Mouse (Mus musculus) MEL (cell line): ENCODE results near the gene Il31. TPM values are rescaled to one million over a fixed set of nuclear protein-coding genes. Genes with fewer than 3 reads are reported as not detected.

Experiments
- DNase-seq: peaks from one replicate; pipeline ENCODE4 v3.0.0; 2011; ENCODE audit warnings: low read depth, low spot score
- H3K27ac ChIP-seq: 2 replicates; pipeline ENCODE4 v1.5.1; 2012; ENCODE audit warnings: low read depth, mild to moderate bottlenecking, control low read depth, low read length, moderate library complexity; ENCODE audit not compliant: control insufficient read depth
- H3K27me3 ChIP-seq, 2 experiments: fragments of 150-350 bp in 1 of 2; sonication (generic) in 1 of 2; 2 replicates each; pipeline ENCODE4 v1.6.1; 2012; ENCODE audit warnings: low read length in 2 of 2, mild to moderate bottlenecking in 2 of 2, improper control_type of control experiment in 1 of 2, moderate library complexity in 1 of 2; ENCODE audit not compliant: insufficient read depth in 2 of 2, control insufficient read depth in 1 of 2
- H3K36me3 ChIP-seq, 2 experiments: 2 replicates each; pipeline ENCODE4 v1.6.1; 2012 to 2014; ENCODE audit warnings: low read length in 2 of 2, improper control_type of control experiment in 1 of 2, inconsistent platforms in 1 of 2, mild to moderate bottlenecking in 1 of 2; ENCODE audit not compliant: insufficient read depth in 2 of 2, control insufficient read depth in 1 of 2
- H3K4me1 ChIP-seq, 2 experiments: fragments of 150-350 bp in 1 of 2; sonication (generic) in 1 of 2; 2 replicates each; pipeline ENCODE4 v1.6.1; 2012; ENCODE audit warnings: low read length in 2 of 2, improper control_type of control experiment in 1 of 2, mild to moderate bottlenecking in 1 of 2; ENCODE audit not compliant: insufficient read depth in 2 of 2, control insufficient read depth in 1 of 2
- H3K4me3 ChIP-seq, 2 experiments: fragments of 150-350 bp in 1 of 2; sonication (generic) in 1 of 2; 2 replicates each; pipeline ENCODE4 v1.5.1; 2012; ENCODE audit warnings: low read depth in 2 of 2, low read length in 2 of 2, mild to moderate bottlenecking in 2 of 2, moderate library complexity in 2 of 2, control low read depth in 1 of 2, improper control_type of control experiment in 1 of 2; ENCODE audit not compliant: control insufficient read depth in 1 of 2, insufficient read depth in 1 of 2
- H3K79me2 ChIP-seq: 2 replicates; pipeline ENCODE4 v1.6.1; 2012; ENCODE audit warnings: mild to moderate bottlenecking, low read length, moderate library complexity; ENCODE audit not compliant: control insufficient read depth, poor library complexity, insufficient read depth
- H3K9ac ChIP-seq: 2 replicates; pipeline ENCODE4 v1.6.1; 2012; ENCODE audit warnings: low read depth, mild to moderate bottlenecking, control low read depth, low read length, moderate library complexity; ENCODE audit not compliant: control insufficient read depth, poor library complexity, severe bottlenecking
- H3K9me3 ChIP-seq: fragments of 150-350 bp; sonication (generic); replicated peaks from 2 replicates; pipeline ENCODE4 v1.6.1; 2012; ENCODE audit warnings: mild to moderate bottlenecking, low read length, improper control_type of control experiment, moderate library complexity; ENCODE audit not compliant: insufficient read depth
- CHD1 ChIP-seq: IDR thresholded peaks from 2 replicates; pipeline ENCODE4 v1.6.1; 2012; ENCODE audit warnings: low read depth, mild to moderate bottlenecking, inconsistent platforms, low read length, improper control_type of control experiment
- CTCF ChIP-seq, 3 experiments: IDR thresholded peaks in 2 of 3; conservative IDR thresholded peaks in 1 of 3; 2 replicates each; pipeline ENCODE4 v1.5.1; 2011 to 2012; ENCODE audit warnings: low read length in 3 of 3, low read depth in 2 of 3, mild to moderate bottlenecking in 2 of 3, improper control_type of control experiment in 1 of 3, inconsistent platforms in 1 of 3, mixed read lengths in 1 of 3, moderate library complexity in 1 of 3; ENCODE audit not compliant: control insufficient read depth in 1 of 3, insufficient read depth in 1 of 3, poor library complexity in 1 of 3, severe bottlenecking in 1 of 3
- E2F4 ChIP-seq: IDR thresholded peaks from 2 replicates; pipeline ENCODE4 v1.6.1; 2011; ENCODE audit warnings: low read depth, low read length, improper control_type of control experiment, borderline replicate concordance
- GATA1 ChIP-seq: IDR thresholded peaks from 2 replicates; pipeline ENCODE4 v1.6.1; 2011; ENCODE audit warnings: low read depth, low read length, improper control_type of control experiment
- HCFC1 ChIP-seq: IDR thresholded peaks from 2 replicates; pipeline ENCODE4 v1.6.1; 2012; ENCODE audit warnings: low read depth, mild to moderate bottlenecking, inconsistent platforms, low read length, improper control_type of control experiment, moderate library complexity
- JUND ChIP-seq: IDR thresholded peaks from 2 replicates; pipeline ENCODE4 v1.6.1; 2011; ENCODE audit warnings: low read depth, mild to moderate bottlenecking, improper control_type of control experiment, low read length
- MAX ChIP-seq: IDR thresholded peaks from 2 replicates; pipeline ENCODE4 v1.6.1; 2011; ENCODE audit warnings: low read length, improper control_type of control experiment
- MAZ ChIP-seq: IDR thresholded peaks from 2 replicates; pipeline ENCODE4 v1.6.1; 2012; ENCODE audit warnings: low read depth, mild to moderate bottlenecking, inconsistent platforms, low read length, improper control_type of control experiment
- MEF2A ChIP-seq: IDR thresholded peaks from 2 replicates; pipeline ENCODE4 v1.6.1; 2014; ENCODE audit warnings: low read depth, mild to moderate bottlenecking, inconsistent platforms, low read length, improper control_type of control experiment; ENCODE audit not compliant: poor library complexity, insufficient replicate concordance, severe bottlenecking; ENCODE audit errors: extremely low read depth
- MXI1 ChIP-seq: IDR thresholded peaks from 2 replicates; pipeline ENCODE4 v1.6.1; 2011; ENCODE audit warnings: mild to moderate bottlenecking, low read depth, low read length, improper control_type of control experiment
- MYC ChIP-seq: IDR thresholded peaks from 2 replicates; pipeline ENCODE4 v1.6.1; 2011; ENCODE audit warnings: low read depth, mild to moderate bottlenecking, low read length, improper control_type of control experiment, moderate library complexity
- NRF1 ChIP-seq: IDR thresholded peaks from 2 replicates; pipeline ENCODE4 v1.6.1; 2014; ENCODE audit warnings: low read depth, mild to moderate bottlenecking, inconsistent platforms, low read length, improper control_type of control experiment, moderate library complexity; ENCODE audit not compliant: poor library complexity, insufficient read depth, severe bottlenecking
- POLR2A ChIP-seq, 2 experiments: IDR thresholded peaks; 2 replicates each; pipeline ENCODE4 v1.6.1; 2011 to 2012; ENCODE audit warnings: low read length in 2 of 2, mild to moderate bottlenecking in 2 of 2, control low read depth in 1 of 2, improper control_type of control experiment in 1 of 2, low read depth in 1 of 2, moderate library complexity in 1 of 2; ENCODE audit not compliant: control insufficient read depth in 1 of 2, insufficient read depth in 1 of 2, poor library complexity in 1 of 2
- POLR2AphosphoS2 ChIP-seq: IDR thresholded peaks from 2 replicates; pipeline ENCODE4 v1.6.1; 2011; ENCODE audit warnings: low read length, improper control_type of control experiment
- POLR2AphosphoS5 ChIP-seq: IDR thresholded peaks from 2 replicates; pipeline ENCODE4 v1.6.1; 2012; ENCODE audit warnings: low read depth, borderline replicate concordance, mild to moderate bottlenecking, inconsistent platforms, low read length, moderate library complexity, mixed read lengths
- RAD21 ChIP-seq: IDR thresholded peaks from 2 replicates; pipeline ENCODE4 v1.6.1; 2011; ENCODE audit warnings: mild to moderate bottlenecking, low read depth, low read length, improper control_type of control experiment
- SIN3A ChIP-seq: IDR thresholded peaks from 2 replicates; pipeline ENCODE4 v1.6.1; 2012; ENCODE audit warnings: low read length, improper control_type of control experiment, inconsistent platforms
- TBP ChIP-seq: IDR thresholded peaks from 2 replicates; pipeline ENCODE4 v1.8.0; 2011; ENCODE audit warnings: low read depth, low read length, improper control_type of control experiment
- TCF12 ChIP-seq: IDR thresholded peaks from 2 replicates; pipeline ENCODE4 v1.6.1; 2014; ENCODE audit warnings: low read depth, mild to moderate bottlenecking, inconsistent platforms, low read length, improper control_type of control experiment, moderate library complexity
- UBTF ChIP-seq: IDR thresholded peaks from 2 replicates; pipeline ENCODE4 v1.6.1; 2012; ENCODE audit warnings: low read depth, mild to moderate bottlenecking, inconsistent platforms, low read length, improper control_type of control experiment, moderate library complexity, borderline replicate concordance; ENCODE audit not compliant: insufficient read depth
- USF2 ChIP-seq, 2 experiments: IDR thresholded peaks; 2 replicates each; pipeline ENCODE4 v1.6.1; 2011 to 2012; ENCODE audit warnings: improper control_type of control experiment in 2 of 2, low read length in 2 of 2, borderline replicate concordance in 1 of 2, inconsistent platforms in 1 of 2, low read depth in 1 of 2, mild to moderate bottlenecking in 1 of 2; ENCODE audit not compliant: insufficient read depth in 1 of 2
- ZNF384 ChIP-seq: IDR thresholded peaks from 2 replicates; pipeline ENCODE4 v1.6.1; 2012; ENCODE audit warnings: low read depth, mild to moderate bottlenecking, inconsistent platforms, low read length, improper control_type of control experiment
- polyA plus RNA-seq, 2 experiments: library from polyadenylated mRNA; stranded (reverse) in 1 of 2; unstranded in 1 of 2; fragments of >175 nt in 1 of 2; fragments of >200 nt in 1 of 2; gene quantifications; 2 replicates each; pipeline versions ENCODE4 v1.2.1 to v1.2.4; 2012; ENCODE audit warnings: low replicate concordance in 2 of 2, low read depth in 1 of 2; ENCODE audit not compliant: insufficient read length in 2 of 2, insufficient read depth in 1 of 2, missing spikeins in 1 of 2
- total RNA-seq: library from RNA; depleted of rRNA; stranded (reverse); fragments of 300-350 nt; gene quantifications from 2 replicates; pipeline ENCODE4 v1.2.3, GENCODE M21; 2012

Il31 gene
- total and polyA plus RNA-seq, 3 experiments = not detected

DNA sequence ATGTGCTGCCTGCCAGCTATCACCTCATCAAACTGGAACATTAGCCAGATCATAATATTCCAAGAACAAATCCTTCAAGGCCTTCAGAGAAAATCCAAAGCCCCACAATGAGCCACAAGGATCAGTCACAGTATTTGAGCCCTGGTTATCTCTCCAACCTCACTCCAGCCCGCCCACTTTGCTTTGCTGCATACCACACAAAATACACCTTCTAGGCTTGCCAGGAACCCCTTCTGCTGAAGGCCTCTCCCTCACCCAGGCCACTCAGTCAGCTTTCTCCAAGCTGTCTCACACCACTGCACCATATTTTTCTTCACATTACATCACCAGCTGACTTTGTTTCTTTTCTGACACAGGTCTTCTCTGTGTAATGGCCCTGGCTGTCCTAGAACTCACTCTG, 32.9 kb upstream of the Il31 start:
- H3K9ac ChIP-seq = no peak overlapping the region
- H3K36me3 ChIP-seq = peaks cover 4% of the 10 kb centered on the region in 2 experiments
- H3K79me2 ChIP-seq = peaks cover 6% of the 10 kb centered on the region
- H3K9me3 ChIP-seq = no peaks in the 10 kb centered on the region
- no peak overlapping the region for H3K4me3 ChIP-seq
- DNase-seq = no peak
- TF ChIP-seq JUND (no peak), TBP (no peak), MYC (no peak), POLR2AphosphoS5 (no peak), TCF12 (no peak), RAD21 (no peak)
- no peaks in the 10 kb centered on the region for H3K27me3 ChIP-seq
- no peak overlapping the region for H3K27ac ChIP-seq
- peaks cover 3 to 10% of the 10 kb centered on the region in 2 experiments; a peak in 3 of 4 replicates for H3K4me1 ChIP-seq

DNA sequence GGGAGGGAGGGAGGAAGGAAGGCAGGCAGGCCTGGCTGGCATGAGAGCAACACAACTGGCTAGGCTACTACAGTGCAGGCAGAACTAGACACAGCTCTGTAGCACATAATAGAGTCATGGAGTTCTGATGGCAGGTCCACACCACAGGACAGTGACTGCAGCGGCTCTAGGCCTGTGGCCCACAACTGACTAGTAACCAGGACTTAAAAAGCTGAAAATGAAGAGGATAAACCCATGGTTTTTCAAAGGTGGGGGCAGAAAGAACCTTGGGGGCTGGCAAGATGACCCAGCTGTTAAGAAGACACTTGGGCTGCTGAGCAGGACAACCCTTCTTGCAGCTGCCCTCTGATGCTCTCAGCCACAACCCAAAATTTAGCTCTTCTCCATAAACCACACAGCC, 32.3 kb upstream of the Il31 start:
- Histone ChIP-seq H3K27ac (no peak overlapping the region), H3K4me1 (peaks cover 3 to 10% of the 10 kb centered on the region in 2 experiments; a peak in 3 of 4 replicates), H3K9me3 (no peaks in the 10 kb centered on the region), H3K36me3 (peaks cover 4% of the 10 kb centered on the region in 2 experiments), H3K79me2 (peaks cover 6% of the 10 kb centered on the region), H3K27me3 (no peaks in the 10 kb centered on the region), H3K4me3 (no peak overlapping the region)
- no peak for DNase-seq
- TF ChIP-seq HCFC1 (no peak), POLR2A (IDR thresholded peaks at IDR 0.05; ENCODE audit: control insufficient read depth in 1 of 2, insufficient read depth in 1 of 2, low read depth in 1 of 2, low read length in 2 of 2, poor library complexity in 1 of 2) (no peak; a peak in 1 of 4 replicates), ZNF384 (no peak), MAZ (no peak), NRF1 (no peak), USF2 (IDR thresholded peaks at IDR 0.05; ENCODE audit: borderline replicate concordance in 1 of 2, insufficient read depth in 1 of 2, low read depth in 1 of 2, low read length in 2 of 2) (no peak), CTCF (IDR thresholded peaks at IDR 0.05 in 2 of 3, conservative IDR thresholded peaks at IDR 0.05 in 1 of 3; ENCODE audit: control insufficient read depth in 1 of 3, insufficient read depth in 1 of 3, low read depth in 2 of 3, low read length in 3 of 3, poor library complexity in 1 of 3, severe bottlenecking in 1 of 3) (no peak), POLR2AphosphoS2 (no peak), E2F4 (no peak), CHD1 (no peak), GATA1 (no peak), MEF2A (no peak), UBTF (no peak), MXI1 (no peak), SIN3A (no peak), POLR2AphosphoS5 (no peak), MAX (no peak)
- TF ChIP-seq, all 39 proteins: peak for 0
- H3K9ac ChIP-seq = no peak overlapping the region
